Mouse (Mus musculus): ENCODE measurements around the gene Tmem91.

DNA sequence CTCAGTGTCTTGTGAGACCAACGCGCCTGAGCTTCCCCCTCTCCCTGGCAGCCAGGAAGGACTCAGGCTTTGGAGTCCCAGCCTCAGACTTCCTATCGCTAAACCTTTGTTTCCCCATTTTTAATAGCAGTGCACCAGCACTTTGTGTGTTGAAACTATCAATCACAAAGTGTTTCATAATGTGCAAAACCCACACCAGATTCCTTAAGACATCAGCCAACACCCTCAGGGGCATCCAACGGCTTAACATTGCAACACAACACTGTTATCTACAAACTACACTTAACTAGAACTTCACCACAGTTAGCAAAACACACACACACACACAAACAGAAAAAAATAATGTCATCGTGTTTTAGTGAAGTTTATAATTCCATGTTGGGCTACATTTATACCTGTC lies 25.1 kb downstream of the Tmem91 start:
- no peak for TF ChIP-seq CTCF (IDR thresholded peaks at IDR 0.05; ENCODE audit: insufficient read depth, low read length)
- no peak for TF ChIP-seq POLR2A (IDR thresholded peaks at IDR 0.05; ENCODE audit: borderline replicate concordance, extremely low read depth, low read depth, low read length)

Measured in lung, adult 2 months (tissue).